Mouse (Mus musculus): ENCODE results near the gene Clps. TPM values are rescaled to one million over a fixed set of nuclear protein-coding genes. Genes with fewer than 3 reads are reported as not detected.
A peak's percentile ranks its signal among the peaks of the same experiment; 100 is the strongest.

The Clps gene
- not detected for total RNA-seq (2021)

DNA sequence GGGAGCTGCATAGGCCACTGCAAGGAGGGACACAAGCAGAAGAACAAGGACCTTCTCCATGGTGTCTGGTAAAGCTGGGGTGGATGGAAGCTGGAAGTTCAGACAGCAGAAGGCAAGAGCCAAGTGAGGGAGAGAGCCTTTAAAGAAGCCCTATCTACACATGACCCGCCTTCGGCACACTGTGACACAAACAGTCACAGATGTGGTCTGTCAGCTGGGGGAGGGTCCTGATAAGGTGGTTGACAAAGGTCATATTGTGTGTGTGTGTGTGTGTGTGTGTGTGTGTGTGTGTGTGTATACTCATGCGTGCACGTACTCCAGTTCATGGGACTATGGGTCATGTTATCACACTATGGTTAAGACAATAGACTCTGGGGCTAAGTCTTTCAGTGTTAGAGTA is at the start of gene Clps:
Gene Clps (minus strand): TSS at position 169 of the 400 bp plus-strand sequence.
- no peak for DNase-seq (ENCODE audit: low spot score in 2 of 2)
- intact Hi-C loops (cut with DNase I), result no loop called here

DNA sequence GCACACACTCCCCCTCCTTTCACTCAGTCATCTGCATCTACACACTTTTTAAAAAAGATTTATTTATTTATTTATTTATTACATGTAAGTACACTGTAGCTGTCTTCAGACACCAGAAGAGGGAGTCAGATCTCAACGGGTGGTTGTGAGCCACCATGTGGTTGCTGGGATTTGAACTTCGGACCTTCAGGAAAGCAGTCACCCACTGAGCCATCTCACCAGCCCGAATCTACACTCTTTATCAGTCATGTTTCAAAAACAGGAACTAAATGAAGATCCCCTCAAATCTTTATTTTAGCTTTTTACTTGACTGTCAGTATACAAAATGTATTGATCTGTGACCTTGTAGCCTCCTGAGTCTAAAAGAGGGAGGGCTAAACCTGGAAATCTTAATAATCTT is 49.0 kb upstream of the Clps start:
- DNase-seq (ENCODE audit: low spot score in 2 of 2), result no peak
- intact Hi-C loops (cut with DNase I), result no loop called here

GRCm38 (mm10) chr17:28601557-28602250 is 41.1 kb upstream of the Clps start:
- no peak for DNase-seq (ENCODE audit: low spot score in 2 of 2)

GRCm38 (mm10) chr17:28600780-28601179 is 40.2 kb upstream of the Clps start:
- intact Hi-C loops (cut with DNase I), result no loop called here
- DNase-seq (ENCODE audit: low spot score in 2 of 2), result no peak

More at GRCm38 (mm10) chr17:28601557-28602250, 41.1 kb upstream of the Clps start:
- intact Hi-C loops (cut with DNase I), result no loop called here

DNA sequence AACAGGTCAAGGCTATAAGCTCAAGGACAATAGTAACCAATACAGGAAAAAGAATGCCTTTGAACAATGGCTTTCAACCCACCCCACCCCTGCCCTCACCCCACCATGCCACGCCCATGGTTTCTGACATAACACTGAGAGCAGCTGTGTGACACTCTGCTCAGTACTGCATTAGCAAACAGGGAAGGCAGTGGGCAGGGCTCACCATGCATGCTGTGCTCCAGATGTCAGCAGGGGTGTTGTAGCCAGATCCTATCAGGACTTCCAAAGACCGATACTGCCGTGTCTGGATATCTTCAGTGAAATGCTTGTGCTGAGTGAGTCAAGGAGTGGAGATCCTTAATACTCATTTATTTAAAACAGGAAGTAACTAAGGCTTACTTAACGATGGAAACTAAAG is 33.4 kb upstream of the Clps start:
- intact Hi-C loops (cut with DNase I), result loop anchor here (2.0 kb wide), 1 partner anchor 55 kb away; no protein-coding TSS in a partner anchor
- DNase-seq (ENCODE audit: low spot score in 2 of 2), result no peak

- peak; percentile 66 to 88 for DNase-seq (ENCODE audit: low spot score in 2 of 2)
- intact Hi-C loops (cut with DNase I), result loop anchor here (2.0 kb wide), 1 partner anchor 56 kb away; no protein-coding TSS in a partner anchor
Measured at GRCm38 (mm10) chr17:28592998-28593397, 32.4 kb upstream of the Clps start.

DNA sequence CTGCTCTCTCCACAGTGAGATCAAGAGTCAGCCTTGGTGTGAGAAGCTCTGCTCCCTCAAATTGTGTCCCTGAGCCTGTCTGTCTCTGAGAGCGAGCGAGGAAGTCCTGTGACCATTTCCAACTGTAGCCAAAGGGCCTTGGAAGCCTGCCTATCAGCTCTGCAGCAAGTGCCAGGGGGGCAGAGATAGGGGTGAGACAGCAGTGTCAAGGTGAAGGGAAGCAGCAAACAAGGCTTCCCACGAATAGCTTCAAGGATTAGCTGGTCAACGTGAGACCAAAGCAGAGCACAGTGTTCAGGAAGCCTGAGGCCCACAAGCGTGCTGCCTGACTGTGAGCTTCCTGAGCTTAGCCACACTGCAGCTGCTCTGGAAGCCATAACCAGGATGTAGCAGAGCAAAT is 30.9 kb upstream of the Clps start:
- intact Hi-C loops (cut with DNase I), result no loop called here
- DNase-seq (ENCODE audit: low spot score in 2 of 2), result no peak

- no peak for DNase-seq (ENCODE audit: low spot score in 2 of 2)
- intact Hi-C loops (cut with DNase I), result no loop called here
Measured at GRCm38 (mm10) chr17:28590596-28590995, 30.0 kb upstream of the Clps start.

DNA sequence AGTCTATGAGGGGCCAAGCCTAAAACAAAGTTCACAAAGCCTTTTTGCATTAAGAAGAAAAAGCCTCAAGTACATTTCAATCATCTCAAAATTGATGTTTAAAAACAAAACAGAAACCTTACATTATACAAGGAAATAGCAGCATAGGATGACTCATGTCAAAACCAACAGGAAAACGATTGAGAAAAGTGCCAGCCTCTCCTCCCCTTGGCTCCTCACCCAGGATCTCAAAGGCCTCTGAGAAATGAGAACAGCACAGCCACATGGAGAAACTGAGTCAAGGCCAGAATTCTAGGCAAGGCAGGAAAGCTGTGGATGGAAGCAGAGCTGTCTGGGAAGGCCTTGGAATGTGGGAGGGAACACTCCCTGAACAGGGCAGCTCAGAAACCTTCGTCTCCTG is 28.0 kb upstream of the Clps start:
- intact Hi-C loops (cut with DNase I), result no loop called here
- DNase-seq (ENCODE audit: low spot score in 2 of 2), result no peak

- DNase-seq (ENCODE audit: low spot score in 2 of 2), result no peak
- intact Hi-C loops (cut with DNase I), result no loop called here
Measured at GRCm38 (mm10) chr17:28586509-28586908, 25.9 kb upstream of the Clps start.

- intact Hi-C loops (cut with DNase I), result no loop called here
Measured at GRCm38 (mm10) chr17:28581056-28581455, 20.5 kb upstream of the Clps start.

GRCm38 (mm10) chr17:28580396-28580795 is 19.8 kb upstream of the Clps start:
- DNase-seq (ENCODE audit: low spot score in 2 of 2), result no peak
- intact Hi-C loops (cut with DNase I), result no loop called here

More at GRCm38 (mm10) chr17:28581056-28581455, 20.5 kb upstream of the Clps start:
- DNase-seq (ENCODE audit: low spot score in 2 of 2), result no peak

DNA sequence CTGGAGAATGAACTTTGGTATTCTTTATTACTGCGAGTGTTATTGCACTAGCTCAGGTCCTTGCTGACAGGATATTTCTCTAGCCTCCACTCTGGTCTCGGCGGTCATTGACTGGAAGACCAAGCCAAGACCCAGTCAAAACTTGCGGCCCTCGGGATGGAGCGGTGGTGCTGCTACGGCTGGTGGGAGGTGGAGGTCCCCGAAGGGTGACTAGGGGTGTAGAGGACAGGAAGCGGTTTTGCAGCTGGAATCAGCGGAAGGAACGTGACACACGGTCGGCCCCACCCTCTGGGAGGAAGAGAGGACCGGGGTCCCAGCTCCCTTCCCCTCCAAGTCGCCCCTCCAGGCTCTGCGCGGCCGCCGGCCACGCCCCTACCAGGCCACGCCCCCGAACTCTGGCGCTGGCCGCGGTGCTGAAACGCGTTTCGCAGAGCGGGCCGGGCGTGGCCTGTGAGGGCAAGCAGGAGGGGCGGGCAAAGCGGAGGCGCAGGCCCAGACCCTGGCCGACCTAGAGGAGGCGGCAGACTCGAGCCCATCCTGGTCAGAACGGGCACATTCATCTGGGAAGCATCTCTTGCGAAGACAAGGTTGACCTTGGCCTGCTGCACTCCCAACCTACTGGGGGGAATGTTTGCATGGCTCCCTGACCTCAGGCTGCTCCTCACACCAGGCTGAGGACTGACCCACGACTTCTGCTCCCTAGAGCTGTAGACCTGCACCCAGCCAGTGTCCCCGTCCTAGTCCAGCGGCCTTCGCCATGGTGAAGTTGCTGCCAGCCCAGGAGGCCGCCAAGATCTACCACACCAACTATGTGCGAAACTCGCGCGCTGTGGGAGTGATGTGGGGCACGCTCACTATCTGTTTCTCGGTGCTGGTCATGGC is 14.9 kb upstream of the Clps start, which contains the start of gene Lhfpl5:
Gene Lhfpl5 (plus strand): TSS at position 398 of the 882 bp plus-strand sequence.
- no peak for DNase-seq (ENCODE audit: low spot score in 2 of 2)
- intact Hi-C loops (cut with DNase I), result no loop called here

- peak in 1 of 2 experiments; percentile 74 for DNase-seq (ENCODE audit: low spot score in 2 of 2)
- intact Hi-C loops (cut with DNase I), result no loop called here
Measured at GRCm38 (mm10) chr17:28572941-28573340, 12.4 kb upstream of the Clps start.

- intact Hi-C loops (cut with DNase I), result no loop called here
- no peak for DNase-seq (ENCODE audit: low spot score in 2 of 2)
Measured at GRCm38 (mm10) chr17:28572521-28572920, 12.0 kb upstream of the Clps start.

- DNase-seq (ENCODE audit: low spot score in 2 of 2), result no peak
- intact Hi-C loops (cut with DNase I), result no loop called here
Measured at GRCm38 (mm10) chr17:28571868-28572267, 11.3 kb upstream of the Clps start.

GRCm38 (mm10) chr17:28567541-28567940 is 7.0 kb upstream of the Clps start:
- intact Hi-C loops (cut with DNase I), result no loop called here
- DNase-seq (ENCODE audit: low spot score in 2 of 2), result no peak

DNA sequence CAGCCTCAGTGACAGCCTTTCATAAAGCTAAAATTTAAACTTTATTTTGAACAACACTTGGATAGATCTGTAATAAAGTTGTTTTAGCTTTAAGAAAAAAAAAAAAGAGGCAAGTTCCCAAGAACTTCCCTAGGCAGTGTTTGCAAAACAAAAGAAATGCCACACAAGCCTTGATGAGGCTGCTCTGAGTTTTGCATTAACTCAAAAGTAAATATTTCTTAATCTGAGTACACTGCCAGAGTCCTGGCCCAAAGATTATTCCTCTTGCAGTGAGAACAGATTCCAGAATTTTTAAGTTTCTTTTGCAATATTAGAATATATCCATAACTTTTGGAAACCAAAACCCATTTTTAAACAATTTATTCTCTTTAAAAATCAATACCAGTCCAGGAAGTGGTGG is 4.6 kb upstream of the Clps start:
- intact Hi-C loops (cut with DNase I), result no loop called here
- DNase-seq (ENCODE audit: low spot score in 2 of 2), result no peak

DNA sequence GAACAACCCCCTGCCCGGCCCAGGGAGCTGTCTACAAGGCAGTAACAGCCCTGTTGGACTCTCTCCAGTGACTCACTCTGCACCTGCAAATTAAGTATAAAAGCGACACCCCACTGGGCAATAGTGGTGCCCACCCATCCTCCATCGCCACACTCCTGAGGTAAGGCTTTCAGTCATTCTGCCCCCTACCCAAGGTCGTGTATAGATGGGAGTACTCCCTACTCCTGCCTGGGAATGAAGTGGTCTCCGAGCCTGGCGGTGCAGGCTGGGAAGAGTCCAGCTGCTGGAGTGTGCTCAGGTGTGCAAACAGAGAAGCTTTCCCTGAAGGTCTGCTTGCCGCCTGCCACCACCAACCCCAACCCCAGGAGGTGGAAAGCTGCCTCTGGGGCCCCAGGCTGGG is 1.0 kb upstream of the Clps start:
- DNase-seq (ENCODE audit: low spot score in 2 of 2), result no peak
- intact Hi-C loops (cut with DNase I), result no loop called here

- no peak for DNase-seq (ENCODE audit: low spot score in 2 of 2)
- intact Hi-C loops (cut with DNase I), result no loop called here
Measured at GRCm38 (mm10) chr17:28557772-28558171, 2.8 kb downstream of the Clps start.
